Comparison of ENCODE assay signal across 13 mouse cellular contexts in the genomic region with DNA sequence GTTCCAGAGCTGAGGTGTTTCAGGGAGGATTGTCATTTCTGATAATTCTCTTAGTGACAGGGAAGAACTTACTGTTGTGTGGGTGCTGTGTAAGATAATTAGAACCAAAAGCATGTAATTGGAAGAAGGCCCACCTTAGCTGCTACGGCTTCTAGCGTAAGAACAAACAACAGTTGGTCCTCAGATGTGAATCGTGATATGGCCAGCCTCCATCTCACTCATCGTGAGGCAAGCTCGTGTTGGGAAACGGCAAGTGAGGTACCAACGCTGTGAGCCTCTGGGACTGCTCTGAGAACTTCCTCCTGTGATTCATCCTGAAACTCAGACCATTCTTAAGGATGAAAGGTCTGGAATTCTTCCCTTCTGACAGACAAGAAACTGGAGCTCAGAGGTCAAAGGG.
DNase-seq lines count a peak whose midpoint lies in the region.
"Had no signal": no experiment of that assay in that cellular context is flagged by ENCODE, and none has a peak within 500 bp of the region (broad histone marks: within the 10 kb centered on the region; RNA-seq: fewer than 3 reads in every experiment).

No protein-coding gene starts in this region.

- peak; percentile 38 to 46 for DNase-seq in layer of hippocampus, adult 8-10 months (ENCODE audit: low spot score in 2 of 2)
- DNase-seq in layer of hippocampus, postnatal 10 days (ENCODE audit: low spot score in 2 of 2) = no peak
- peak; percentile 38 to 43 for DNase-seq in left cerebral cortex, postnatal 36 days (ENCODE audit: low spot score in 2 of 2)
- DNase-seq in left cerebral cortex, adult 11 months (ENCODE audit: low spot score) = no peak
- DNase-seq in brain, adult 2 months (ENCODE audit: low read depth, low spot score) = peak; percentile 76
- DNase-seq in right cerebral cortex, postnatal 36 days (ENCODE audit: low spot score in 2 of 2) = peak; percentile 20 to 28
- DNase-seq in embryo, embryonic 10 days (ENCODE audit: low spot score) = no peak
- DNase-seq: adrenal gland, adult 2 months; adrenal gland, postnatal 25 days; cerebellum, adult 2 months; cerebellum, postnatal 25 days; gastrocnemius, adult 2 months; gastrocnemius, postnatal 25 days had no signal

- intact Hi-C loops in left cerebral cortex, postnatal 36 days (cut with DNase I) = no loop called here

Comparison
In these comparisons a context has a peak if more than half of its experiments do, and no peak if none do; other contexts are left out.
1. DNase-seq: peak in layer of hippocampus, adult 8-10 months (2 of 2), left cerebral cortex, postnatal 36 days (2 of 2), brain, adult 2 months (single experiment) and right cerebral cortex, postnatal 36 days (2 of 2); none in layer of hippocampus, postnatal 10 days (0 of 2), left cerebral cortex, adult 11 months (single experiment) and embryo, embryonic 10 days (single experiment).